Mouse (Mus musculus) heart, adult 11 months (tissue): ENCODE results near the gene Tgm1.

Experiments used
- DNase-seq: peaks from one replicate; pipeline ENCODE4 v3.0.0; 2022

Gene Tgm1

DNA sequence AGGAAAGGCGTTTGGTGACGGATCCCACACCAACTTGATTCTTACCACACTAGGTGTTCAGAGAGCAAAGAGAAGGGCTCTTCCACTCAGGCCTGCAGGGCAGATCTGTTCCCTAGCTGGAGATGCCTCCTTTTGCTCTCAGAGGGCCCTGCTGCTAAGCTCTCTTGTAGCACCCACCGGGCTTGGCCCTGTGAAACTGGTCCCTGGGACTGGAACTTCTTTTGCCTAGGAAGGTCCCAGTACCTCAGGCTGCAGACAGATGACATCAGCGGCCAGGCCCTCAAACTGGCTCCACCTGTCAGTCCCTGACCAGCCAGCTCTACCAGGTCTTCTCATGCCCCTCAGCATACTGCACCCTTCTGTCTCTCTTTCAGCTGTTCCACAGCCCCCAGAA, at the start of gene Tgm1:
Gene Tgm1 (minus strand): TSS at position 198 of the 394 bp plus-strand sequence.
- no peak for DNase-seq

DNA sequence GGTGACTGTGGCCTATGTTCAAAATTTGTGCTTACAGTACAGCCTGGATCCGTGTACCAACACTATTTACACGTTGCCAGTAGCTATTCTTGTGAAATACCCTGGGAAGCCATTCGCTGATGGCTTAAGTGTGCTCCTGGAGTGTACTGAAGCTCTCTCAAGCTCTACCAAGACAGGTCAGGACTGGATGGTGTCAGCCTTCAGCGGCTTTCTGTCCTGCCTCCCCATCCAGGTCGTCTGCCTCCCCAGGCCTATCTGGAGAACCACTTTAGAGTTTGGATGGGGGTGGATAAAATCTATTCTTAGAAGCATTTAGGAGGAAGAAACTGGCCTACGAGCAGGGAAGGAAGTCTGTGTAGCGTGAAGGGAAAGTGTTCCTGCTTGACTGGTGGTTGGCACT, 49.4 kb upstream of the Tgm1 start:
- peak; percentile 96 for DNase-seq

- peak; percentile 97 for DNase-seq
These were observed 48.5 kb upstream of the Tgm1 start for GRCm38 (mm10) chr14:55762001-55762821.

- peak; percentile 90 for DNase-seq
These were observed 47.4 kb upstream of the Tgm1 start, which contains the start of gene Ltb4r2 for GRCm38 (mm10) chr14:55761163-55761562. Gene Ltb4r2 (plus strand): TSS chr14:55761428.

GRCm38 (mm10) chr14:55760156-55760555, 46.4 kb upstream of the Tgm1 start:
- DNase-seq: peak; percentile 97

DNA sequence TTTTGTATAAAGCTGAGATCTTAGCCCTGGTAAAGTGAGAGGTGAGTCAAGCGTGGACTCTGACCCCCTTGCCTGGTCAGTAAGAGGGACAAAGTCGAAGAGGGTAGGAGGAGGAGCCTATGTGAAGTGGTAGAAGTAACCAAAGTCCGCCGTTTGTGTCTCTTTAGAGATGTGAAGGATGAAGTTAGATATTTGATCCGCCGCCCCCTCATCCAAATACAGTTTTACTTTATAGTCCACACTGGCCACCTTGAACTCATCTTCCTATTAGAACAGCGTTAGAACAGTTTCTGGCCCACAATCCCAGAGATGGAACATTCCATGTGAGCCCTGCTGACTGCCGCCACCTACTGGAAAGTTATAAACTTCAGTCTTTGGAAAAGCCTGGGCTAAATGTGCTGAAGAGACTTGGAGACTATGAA, 44.6 kb upstream of the Tgm1 start, which contains the start of gene Cideb:
Gene Cideb (minus strand): TSS at position 96 of the 422 bp plus-strand sequence.
- peak; percentile 90 for DNase-seq

GRCm38 (mm10) chr14:55757566-55757965, 43.8 kb upstream of the Tgm1 start:
- no peak for DNase-seq

DNA sequence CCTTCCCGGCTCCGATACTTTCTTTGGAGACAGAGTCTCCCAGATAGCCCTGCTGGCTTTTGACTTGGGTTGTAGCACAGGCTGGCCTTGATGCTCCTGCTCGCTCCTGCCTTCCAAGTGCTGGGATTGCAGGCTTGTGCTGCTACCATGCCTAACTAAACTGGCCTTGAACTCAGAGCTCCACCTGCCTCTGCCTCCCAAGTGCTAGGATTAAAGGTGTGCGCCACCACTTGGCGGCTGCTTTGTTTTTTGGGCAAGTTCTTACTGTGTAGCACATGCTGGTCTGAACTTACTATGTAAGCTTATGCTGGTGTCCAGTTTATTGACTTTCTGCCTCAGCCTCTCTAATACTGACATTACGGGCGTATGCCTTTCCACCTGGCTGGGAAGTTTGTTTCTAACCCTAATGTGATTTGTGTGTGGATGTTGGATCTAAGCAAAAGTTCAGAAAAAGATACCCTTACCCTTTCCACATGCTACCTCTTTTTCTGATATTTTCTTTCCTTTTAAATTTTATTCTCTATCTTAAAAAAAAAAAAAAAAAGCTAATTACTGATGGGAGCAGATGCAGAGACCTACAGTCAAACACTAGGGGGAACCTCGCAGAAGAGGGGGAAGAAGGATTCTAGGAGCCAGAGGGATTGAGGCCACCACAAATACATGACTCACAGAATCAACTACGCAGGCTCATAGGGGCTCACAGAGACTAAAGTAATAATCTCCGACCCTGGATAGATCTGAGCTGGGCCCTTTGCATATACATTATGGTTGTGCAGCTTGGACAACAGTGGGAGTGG, 33.5 kb upstream of the Tgm1 start:
- no peak for DNase-seq

DNA sequence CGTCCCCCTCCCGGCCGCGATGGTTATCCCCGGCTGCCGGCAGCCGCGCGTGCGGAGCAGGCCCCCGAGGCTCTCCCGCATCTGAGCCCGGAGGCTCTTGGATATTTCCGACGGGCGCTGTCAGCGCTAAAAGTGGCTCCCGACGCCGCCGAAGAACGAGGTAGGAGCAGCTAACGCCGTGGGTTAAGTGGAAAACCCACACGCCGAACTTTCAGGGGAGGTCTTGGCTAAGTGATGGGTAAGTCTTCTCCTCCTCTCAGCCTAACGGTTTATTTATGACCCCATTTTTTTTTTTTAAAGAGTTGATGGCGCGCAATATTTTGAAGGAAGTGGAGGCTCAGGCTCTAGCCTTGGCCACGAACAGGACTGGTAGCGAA, 32.1 kb upstream of the Tgm1 start:
- DNase-seq: no peak

DNA sequence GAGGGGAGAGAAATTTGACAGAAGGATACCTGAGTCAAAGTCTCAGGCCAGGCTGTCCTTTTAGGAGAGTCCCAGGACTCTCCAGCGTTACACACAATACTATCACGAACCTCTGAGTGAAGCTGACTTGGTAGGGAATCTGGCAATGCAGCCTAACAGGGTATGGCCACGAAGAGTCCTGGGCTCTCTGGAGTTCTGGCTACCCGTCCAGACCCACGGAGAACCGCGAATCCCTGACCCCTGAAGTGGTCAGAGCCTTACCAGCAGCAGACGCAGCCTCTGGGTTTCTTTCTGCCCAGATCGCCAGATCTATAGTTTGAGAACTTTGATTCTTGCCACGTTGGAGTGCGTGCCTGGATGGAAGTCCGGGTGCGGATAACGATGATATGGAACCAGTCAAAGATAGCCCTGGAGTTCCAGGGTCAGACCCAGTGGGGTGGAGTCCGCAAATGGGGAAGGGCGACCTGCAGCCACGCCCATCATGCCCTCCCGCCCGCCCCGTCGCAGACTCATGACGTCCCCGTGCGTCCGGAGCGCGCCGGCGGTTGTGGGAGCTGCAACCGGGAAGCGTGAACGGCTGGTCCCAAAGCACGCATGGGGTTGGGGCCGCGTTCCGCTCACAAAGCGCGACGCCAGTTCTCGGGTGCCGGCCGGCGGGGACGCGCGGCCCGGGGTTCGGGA, 31.6 kb upstream of the Tgm1 start, which contains the start of the genes Dhrs1 and Nop9:
Gene Dhrs1 (minus strand): TSS at position 511 of the 681 bp plus-strand sequence.
Gene Nop9 (plus strand): TSS at position 514 of the 681 bp plus-strand sequence.
- DNase-seq: peak; percentile 99

- peak; percentile 97 for DNase-seq
These were observed 30.0 kb upstream of the Tgm1 start for GRCm38 (mm10) chr14:55743711-55744110.

- no peak for DNase-seq
These were observed 23.5 kb upstream of the Tgm1 start for GRCm38 (mm10) chr14:55737086-55737687.

- DNase-seq: no peak
These were observed 22.0 kb upstream of the Tgm1 start for GRCm38 (mm10) chr14:55735758-55736157.

- no peak for DNase-seq
These were observed 21.6 kb upstream of the Tgm1 start for GRCm38 (mm10) chr14:55735334-55735733.

- no peak for DNase-seq
These were observed 21.1 kb upstream of the Tgm1 start for GRCm38 (mm10) chr14:55734869-55735268.

DNA sequence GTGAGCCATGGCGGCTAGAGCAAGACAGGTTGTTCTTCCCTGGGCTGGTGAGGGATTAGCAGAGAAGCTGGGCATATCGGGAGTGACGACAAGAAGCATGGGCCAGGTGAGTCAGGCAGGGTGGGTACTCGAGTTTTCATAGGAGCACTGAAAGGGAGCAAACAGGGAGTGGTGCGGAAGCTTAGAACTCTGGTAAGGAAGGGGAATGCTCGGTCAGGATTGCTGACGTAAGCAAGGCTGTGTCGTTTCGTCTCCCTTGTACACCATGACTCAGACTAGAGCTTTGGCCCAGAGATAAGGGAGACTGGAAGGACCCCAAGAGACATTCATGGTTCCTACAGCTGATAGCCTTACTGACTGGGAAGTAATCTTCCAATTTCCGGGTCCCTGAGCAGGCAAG, 20.2 kb upstream of the Tgm1 start:
- DNase-seq: peak; percentile 84

GRCm38 (mm10) chr14:55730531-55731032, 16.9 kb upstream of the Tgm1 start:
- no peak for DNase-seq

DNA sequence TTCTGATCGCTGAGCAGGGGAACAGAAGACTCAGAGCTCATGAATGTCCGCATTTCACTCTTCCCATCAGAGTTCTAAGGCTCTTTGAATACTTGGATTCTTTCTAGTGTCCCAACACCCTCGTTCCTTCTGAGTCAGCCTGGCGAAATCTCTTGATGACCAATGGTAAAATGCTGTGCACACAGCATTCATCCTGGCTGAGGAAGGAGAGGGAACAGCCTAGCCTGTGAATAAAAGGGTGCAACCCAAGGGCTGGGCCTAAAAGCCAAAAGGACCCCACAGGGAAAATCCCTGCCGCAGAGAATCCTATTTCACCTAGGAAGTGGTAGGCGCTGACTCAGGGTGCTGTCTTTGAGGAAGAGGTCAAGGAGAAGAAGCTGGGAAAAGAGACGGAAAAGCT, 16.4 kb upstream of the Tgm1 start:
- DNase-seq: no peak

DNA sequence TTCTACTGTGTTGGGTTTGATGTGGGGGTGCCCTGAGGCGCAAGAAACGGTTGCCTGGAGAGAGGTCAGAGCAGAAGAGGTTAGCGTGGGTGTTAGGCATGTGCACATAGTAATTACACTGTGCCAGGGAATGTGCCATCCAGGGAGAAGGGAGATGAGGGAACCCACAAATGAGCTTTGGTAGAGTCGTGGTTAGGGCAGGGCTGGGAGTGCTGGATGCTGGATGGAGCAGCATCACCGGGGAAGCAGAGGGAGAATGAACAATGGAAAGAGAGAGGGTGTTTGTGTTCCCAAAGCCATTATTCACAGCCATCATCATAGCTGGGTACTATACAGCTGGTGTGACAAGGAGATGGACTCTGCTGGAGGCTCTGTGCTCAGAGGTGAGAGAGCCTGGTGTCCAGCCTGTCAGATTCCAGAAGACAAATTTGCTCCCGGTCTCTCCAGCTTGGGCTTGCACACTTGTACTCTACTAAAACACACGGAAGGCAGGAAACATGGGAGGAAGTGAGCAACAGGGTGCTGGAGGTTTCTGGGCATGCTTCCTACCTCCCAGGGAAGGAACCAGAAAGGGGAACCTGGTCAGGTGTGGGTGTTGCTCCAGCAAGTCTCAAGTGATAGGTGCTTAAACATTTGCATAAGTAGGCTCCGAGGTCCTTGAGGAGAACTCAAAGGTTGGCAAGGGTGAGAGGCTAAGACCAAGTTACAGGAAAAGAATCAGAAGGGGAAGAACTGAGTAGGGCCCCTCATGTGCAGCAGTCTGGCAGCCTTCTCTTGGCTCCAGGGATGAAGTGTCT, 14.4 kb upstream of the Tgm1 start:
- DNase-seq: no peak

DNA sequence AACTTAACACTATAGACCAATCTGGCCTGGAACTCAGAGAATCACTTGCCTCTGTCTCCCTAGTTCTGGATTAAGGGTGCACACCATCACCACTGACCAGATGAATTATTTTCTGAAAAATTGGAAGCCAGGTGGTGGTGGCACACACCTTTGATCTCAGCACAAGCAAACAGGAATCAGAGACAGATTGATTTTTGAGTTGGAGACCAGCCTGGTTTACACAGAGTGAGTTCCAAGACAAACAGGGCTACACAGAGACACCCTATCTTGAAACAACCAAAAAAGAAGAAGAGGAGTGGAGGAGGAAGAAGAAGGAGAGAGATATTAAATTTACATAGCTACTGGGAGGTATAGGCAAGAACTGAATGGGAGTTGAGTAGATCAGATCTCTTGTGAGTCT, 12.5 kb upstream of the Tgm1 start:
- no peak for DNase-seq

DNA sequence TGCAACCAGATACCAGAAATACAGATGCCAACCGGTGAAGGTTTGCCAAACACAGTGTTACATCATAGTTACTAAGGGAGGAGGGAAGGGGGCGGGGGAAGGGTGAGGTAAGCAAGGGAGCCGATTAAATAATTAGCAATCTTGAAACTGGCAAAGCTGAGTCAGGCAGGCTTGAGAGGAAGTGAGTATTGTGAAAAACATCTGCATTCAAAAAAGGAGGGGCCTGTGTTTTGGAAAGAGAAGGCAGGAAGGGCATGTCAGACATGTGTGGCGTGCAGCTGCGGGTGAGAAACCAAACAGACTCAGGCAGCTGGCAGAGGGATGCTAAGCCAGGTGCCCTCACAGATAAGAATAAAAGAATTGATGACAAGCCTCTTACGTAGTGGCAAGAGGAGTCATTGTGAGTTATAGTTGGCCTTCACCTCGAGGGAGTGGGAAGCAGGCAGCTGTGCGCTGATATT, 10.7 kb upstream of the Tgm1 start:
- DNase-seq: peak; percentile 98
